Mouse (Mus musculus): ENCODE data around the gene Slc44a1.

DNA sequence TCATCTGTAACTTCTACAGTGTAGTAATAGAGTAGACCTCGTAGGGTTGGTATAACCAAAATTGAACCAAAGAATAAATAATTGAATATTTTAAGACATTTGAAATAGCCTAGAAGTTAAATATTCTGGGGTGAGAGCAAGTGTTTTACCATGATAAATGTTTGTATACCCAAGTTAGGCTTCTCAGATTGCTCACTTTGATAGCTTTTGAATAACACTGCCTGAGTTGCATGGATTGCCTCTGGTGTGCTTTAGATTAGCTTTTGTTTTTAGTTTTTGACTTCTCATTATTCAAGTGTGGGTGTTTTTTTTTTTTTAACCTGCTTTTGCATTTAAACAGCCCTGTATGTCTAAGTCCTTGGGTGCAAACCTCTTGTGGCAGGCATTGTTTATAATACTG lies 85.8 kb downstream of the Slc44a1 start:
- no peak for TF ChIP-seq TAL1 (IDR thresholded peaks at IDR 0.05; ENCODE audit: low read length)
- TF ChIP-seq GATA1 (IDR thresholded peaks at IDR 0.05; ENCODE audit: low read length), result no peak
